Mouse (Mus musculus): Measurements from ENCODE around the gene Emp1.

DNA sequence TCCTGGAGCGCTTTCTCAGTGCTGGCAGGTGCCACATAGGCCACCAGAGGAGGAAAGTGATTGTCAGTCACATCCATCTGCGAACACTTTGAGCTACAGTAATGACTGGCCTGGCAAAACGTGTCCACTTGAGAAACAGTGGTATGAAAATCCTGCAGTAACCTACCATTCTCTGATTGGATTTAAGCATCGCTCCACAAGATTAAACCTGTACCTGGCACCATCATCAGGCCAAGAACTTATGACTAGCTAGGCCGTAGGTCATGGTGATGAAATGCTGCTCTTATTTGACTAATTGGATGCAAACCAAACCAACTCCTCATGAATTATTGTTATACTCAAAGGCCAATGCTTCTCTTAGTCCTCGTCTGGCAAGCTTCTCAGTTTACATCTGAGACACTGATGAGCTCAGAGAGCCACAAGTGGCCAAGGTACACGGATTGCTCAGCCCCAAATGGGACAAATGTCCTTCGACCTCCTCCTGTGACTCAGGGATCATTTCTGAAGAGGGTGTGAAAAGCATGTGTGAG lies 68.2 kb downstream of the Emp1 start:
- no peak for TF ChIP-seq CTCF (IDR thresholded peaks at IDR 0.05; ENCODE audit: low read depth, low read length)
- no peak for TF ChIP-seq GATA1 (IDR thresholded peaks at IDR 0.05; ENCODE audit: borderline replicate concordance, low read length)
- no peak for TF ChIP-seq GATA2 (IDR thresholded peaks at IDR 0.05; ENCODE audit: borderline replicate concordance, low read depth, low read length)
